Mouse (Mus musculus): ENCODE results near the gene Olfr823.
"Not testable (repeated sequence)": the region's sequence is repeated elsewhere in the genome, so short reads cannot be mapped to it uniquely, and the experiment has no call there.

The Olfr823 gene

GRCm38 (mm10) chr10:130115283-130115682, at the start of gene Olfr823:
Gene Olfr823, minus strand, starts transcription at chr10:130115383.
- ATAC-seq (ENCODE audit: low TSS enrichment) = not testable (repeated sequence)

GRCm38 (mm10) chr10:130144121-130144520, 28.9 kb upstream of the Olfr823 start:
- ATAC-seq (ENCODE audit: low TSS enrichment) = no peak

- ATAC-seq (ENCODE audit: low TSS enrichment) = not testable (repeated sequence)
Measured at GRCm38 (mm10) chr10:130142481-130142880, 27.3 kb upstream of the Olfr823 start.

GRCm38 (mm10) chr10:130134811-130135210, 19.6 kb upstream of the Olfr823 start:
- ATAC-seq (ENCODE audit: low TSS enrichment) = no peak

- not testable (repeated sequence) for ATAC-seq (ENCODE audit: low TSS enrichment)
Measured at GRCm38 (mm10) chr10:130129900-130130299, 14.7 kb upstream of the Olfr823 start, which contains the start of gene Olfr824. Gene Olfr824, minus strand, starts transcription at chr10:130130000.

GRCm38 (mm10) chr10:130116045-130116444, 862 bp upstream of the Olfr823 start:
- ATAC-seq (ENCODE audit: low TSS enrichment) = not testable (repeated sequence)

- ATAC-seq (ENCODE audit: low TSS enrichment) = no peak
Measured at GRCm38 (mm10) chr10:130096104-130096503, 19.1 kb downstream of the Olfr823 start.

GRCm38 (mm10) chr10:130092838-130093440, 22.2 kb downstream of the Olfr823 start:
- peak; percentile 76 for ATAC-seq (ENCODE audit: low TSS enrichment)

- ATAC-seq (ENCODE audit: low TSS enrichment) = no peak
Measured at GRCm38 (mm10) chr10:130070910-130071309, 44.3 kb downstream of the Olfr823 start, which contains the start of gene Olfr822. Gene Olfr822, plus strand, starts transcription at chr10:130071210.

All from frontal cortex, adult (tissue).